Mouse (Mus musculus) liver, adult 2 months (tissue): ENCODE results near the gene Hoxb4. TPM values are rescaled to one million over a fixed set of nuclear protein-coding genes. Genes with fewer than 3 reads are reported as not detected.

ENCODE experiments used
- DNase-seq: peaks from one replicate; pipeline ENCODE4 v3.0.0-alpha.2; 2011; ENCODE audit warnings: low read depth, low spot score; ENCODE audit errors: extremely low read depth
- H3K27ac ChIP-seq: fragments of 200-500 bp; replicated peaks from 2 replicates; pipeline ENCODE4 v1.5.1; 2012; ENCODE audit warnings: low read depth, mild to moderate bottlenecking, control low read depth, inconsistent platforms, low read length; ENCODE audit not compliant: insufficient read depth
- H3K27me3 ChIP-seq: fragments of 200-500 bp; 2 replicates; pipeline ENCODE4 v1.6.1; 2012; ENCODE audit warnings: mild to moderate bottlenecking, moderate library complexity, low read length, inconsistent platforms; ENCODE audit not compliant: control insufficient read depth, insufficient read depth
- H3K36me3 ChIP-seq: fragments of 200-500 bp; 2 replicates; pipeline ENCODE4 v1.6.1; 2012; ENCODE audit warnings: low read length, inconsistent platforms; ENCODE audit not compliant: control insufficient read depth, insufficient read depth
- H3K4me1 ChIP-seq: fragments of 200-500 bp; 2 replicates; pipeline ENCODE4 v1.6.1; 2011; ENCODE audit warnings: low read length; ENCODE audit not compliant: control insufficient read depth, insufficient read depth
- H3K4me3 ChIP-seq: fragments of 200-500 bp; 2 replicates; pipeline ENCODE4 v1.5.1; 2011; ENCODE audit warnings: low read depth, mild to moderate bottlenecking, control low read depth, low read length, moderate library complexity; ENCODE audit not compliant: insufficient read depth
- H3K79me2 ChIP-seq: fragments of 200-500 bp; 2 replicates; pipeline ENCODE4 v1.6.1; 2012; ENCODE audit warnings: inconsistent platforms, mild to moderate bottlenecking, low read length, moderate library complexity; ENCODE audit not compliant: control insufficient read depth, insufficient read depth
- H3K9ac ChIP-seq: fragments of 200-500 bp; 2 replicates; pipeline ENCODE4 v1.6.1; 2012; ENCODE audit warnings: low read depth, mild to moderate bottlenecking, control low read depth, inconsistent platforms, low read length
- CTCF ChIP-seq: fragments of 200-500 bp; IDR thresholded peaks from 2 replicates; pipeline ENCODE4 v1.5.1; 2011; ENCODE audit warnings: low read depth, low read length, control low read depth
- POLR2A ChIP-seq: fragments of 200-500 bp; IDR thresholded peaks from 2 replicates; pipeline ENCODE4 v1.6.1; 2011; ENCODE audit warnings: low read length, control low read depth; ENCODE audit not compliant: insufficient read depth; ENCODE audit errors: extremely low read depth
- WGBS: fragments of 180-500 bp; shearing (Covaris S2); methylation state at CpG from one replicate; pipeline ENCODE4 v1.1.7; 2018; 5-methylcytosine and 5-hydroxymethylcytosine counted together
- polyA plus RNA-seq: library from polyadenylated mRNA; depleted of rRNA; stranded (reverse); fragments of >200 nt; gene quantifications from 2 replicates; pipeline ENCODE4 v1.2.3, GENCODE M21; 2012
- total RNA-seq: library from RNA; depleted of rRNA; stranded (reverse); fragments of >200 nt; gene quantifications from 2 replicates; pipeline ENCODE4 v1.2.3, GENCODE M21; 2014

The Hoxb4 gene
- total and polyA plus RNA-seq, 2 experiments: 0.37 to 0.91 TPM

DNA sequence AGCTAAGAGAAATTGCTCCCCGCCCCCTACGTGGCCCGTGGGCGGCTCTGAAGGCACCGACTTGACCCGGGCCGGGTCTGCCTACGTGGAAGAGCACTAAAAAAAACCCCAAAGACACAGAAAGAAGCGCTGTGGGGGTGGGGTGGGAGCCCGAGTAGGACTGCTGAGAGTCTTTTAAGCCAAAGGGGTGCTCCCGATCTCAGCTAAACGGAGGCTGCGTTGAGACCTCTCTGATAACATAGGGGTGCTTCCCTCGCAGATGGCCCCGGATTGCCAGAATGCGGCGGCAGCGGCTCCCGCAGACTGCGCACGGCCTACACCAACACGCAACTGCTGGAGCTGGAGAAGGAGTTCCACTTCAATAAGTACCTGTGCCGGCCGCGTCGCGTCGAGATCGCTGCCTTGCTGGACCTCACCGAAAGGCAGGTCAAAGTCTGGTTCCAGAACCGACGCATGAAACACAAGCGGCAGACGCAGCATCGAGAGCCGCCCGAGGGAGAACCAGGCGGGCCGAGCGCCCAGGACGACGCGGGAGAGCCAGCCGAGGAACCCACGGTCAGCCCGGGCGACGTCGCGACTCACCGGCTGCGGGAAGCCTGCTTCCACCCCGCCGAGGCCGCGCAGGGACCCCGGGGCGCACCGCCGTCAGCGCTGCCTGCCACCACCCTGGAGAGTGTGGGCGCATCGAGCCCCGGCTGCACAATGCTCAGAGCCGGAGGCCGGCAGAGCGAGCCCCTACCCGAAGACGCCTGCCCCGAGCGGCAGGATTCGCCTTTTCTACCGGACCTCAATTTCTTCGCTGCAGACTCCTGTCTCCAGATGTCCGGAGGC, 34.8 kb downstream of the Hoxb4 start:
- peaks cover 21% of the 10 kb centered on the region for H3K27me3 ChIP-seq
- DNase-seq: no peak
- WGBS: 2% methylated on average over 75 of the region's 75 CpGs

DNA sequence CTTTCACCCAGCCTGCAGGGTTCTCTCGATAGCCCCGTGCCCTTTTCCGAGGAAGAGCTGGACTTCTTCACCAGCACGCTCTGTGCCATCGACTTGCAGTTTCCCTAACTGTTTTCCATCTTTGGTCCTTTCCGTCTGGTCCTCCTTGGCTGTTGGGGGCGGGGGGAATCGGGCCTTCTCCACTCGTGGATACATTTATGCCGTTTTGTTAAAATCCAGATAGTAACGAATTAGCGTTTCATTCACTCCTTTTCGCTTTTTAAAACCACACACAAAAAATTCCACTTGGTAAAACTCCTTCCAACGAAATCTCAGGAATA, 35.4 kb downstream of the Hoxb4 start:
- 4% methylated on average over 14 of the region's 14 CpGs for WGBS
- Histone ChIP-seq H3K79me2 (no peaks in the 10 kb centered on the region), H3K4me1 (peaks cover 1% of the 10 kb centered on the region; the same call in 1 of the 2 replicates), H3K36me3 (no peaks in the 10 kb centered on the region), H3K4me3 (peak overlapping the region; percentile 73), H3K27ac (peak overlapping the region; percentile 51), H3K9ac (peak overlapping the region; percentile 82), H3K27me3 (peaks cover 16% of the 10 kb centered on the region)
- TF ChIP-seq CTCF (no peak), POLR2A (no peak)
- DNase-seq: no peak

More for the DNA sequence above, 34.8 kb downstream of the Hoxb4 start:
- Histone ChIP-seq H3K36me3 (no peaks in the 10 kb centered on the region), H3K4me1 (peaks cover 3% of the 10 kb centered on the region; the same call in 1 of the 2 replicates), H3K9ac (peak overlapping the region; percentile 82), H3K4me3 (peak overlapping the region; percentile 73), H3K79me2 (no peaks in the 10 kb centered on the region), H3K27ac (peak overlapping the region; percentile 51)
- TF ChIP-seq POLR2A (no peak), CTCF (no peak)

DNA sequence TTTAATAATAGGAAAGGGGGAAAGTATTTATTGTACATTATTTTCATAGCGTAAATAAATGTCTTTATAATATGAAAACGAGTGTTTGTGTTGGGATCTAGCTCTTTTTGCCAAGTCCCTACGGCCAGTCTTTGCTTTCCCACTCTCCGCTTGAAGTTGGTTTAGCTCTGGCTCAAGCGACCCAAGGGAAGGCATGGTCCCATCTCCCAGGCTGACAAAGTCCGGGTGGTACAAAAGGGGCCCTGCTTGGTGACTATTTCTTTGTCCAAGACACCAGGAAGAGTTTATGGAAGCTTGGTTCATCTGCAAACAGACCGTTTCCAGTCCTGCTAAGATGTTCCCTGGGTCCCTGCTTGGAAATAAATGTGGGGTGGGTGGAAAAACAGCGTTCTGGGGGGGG, 35.9 kb downstream of the Hoxb4 start:
- H3K27ac ChIP-seq: no peak overlapping the region
- 17% methylated on average over 8 of the region's 8 CpGs for WGBS
- peaks cover 15% of the 10 kb centered on the region for H3K27me3 ChIP-seq
- H3K4me1 ChIP-seq: no peaks in the 10 kb centered on the region
- H3K9ac ChIP-seq: 0 out of 2 replicates have a peak overlapping the region, but pooled peaks have one; percentile 36
- TF ChIP-seq POLR2A (no peak), CTCF (no peak)
- H3K4me3 ChIP-seq: no peak overlapping the region
- DNase-seq: no peak
- no peaks in the 10 kb centered on the region for H3K36me3 ChIP-seq
- no peaks in the 10 kb centered on the region for H3K79me2 ChIP-seq

DNA sequence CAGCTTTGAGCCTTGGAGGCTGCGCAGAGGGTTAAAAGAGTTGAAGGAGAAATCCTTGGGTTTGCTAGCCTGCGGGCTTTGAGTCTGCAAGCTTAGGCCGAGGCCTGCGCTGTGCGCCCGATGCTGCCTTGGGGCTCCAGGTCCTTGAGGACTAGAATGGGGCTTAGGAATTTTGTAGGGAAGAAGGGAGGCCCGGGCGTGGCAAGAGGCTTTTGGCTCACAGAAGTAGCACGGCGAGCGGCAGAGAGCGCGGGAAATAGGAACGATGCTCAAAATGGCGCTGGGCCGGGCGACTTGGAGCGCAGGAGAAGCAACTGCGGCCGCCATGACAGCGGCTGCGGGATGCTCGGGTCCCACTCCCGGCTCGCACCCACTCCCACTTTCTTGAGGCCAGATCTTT, 36.3 kb downstream of the Hoxb4 start:
- TF ChIP-seq CTCF (no peak), POLR2A (no peak)
- peak overlapping the region; percentile 18; the same call in 1 of the 2 replicates for H3K9ac ChIP-seq
- H3K36me3 ChIP-seq: no peaks in the 10 kb centered on the region
- no peaks in the 10 kb centered on the region for H3K79me2 ChIP-seq
- H3K4me3 ChIP-seq: peak overlapping the region; percentile 14; the same call in 1 of the 2 replicates
- no peak for DNase-seq
- no peaks in the 10 kb centered on the region for H3K4me1 ChIP-seq
- no peak overlapping the region for H3K27ac ChIP-seq
- WGBS: 7% methylated on average over 25 of the region's 25 CpGs
- peaks cover 15% of the 10 kb centered on the region for H3K27me3 ChIP-seq

DNA sequence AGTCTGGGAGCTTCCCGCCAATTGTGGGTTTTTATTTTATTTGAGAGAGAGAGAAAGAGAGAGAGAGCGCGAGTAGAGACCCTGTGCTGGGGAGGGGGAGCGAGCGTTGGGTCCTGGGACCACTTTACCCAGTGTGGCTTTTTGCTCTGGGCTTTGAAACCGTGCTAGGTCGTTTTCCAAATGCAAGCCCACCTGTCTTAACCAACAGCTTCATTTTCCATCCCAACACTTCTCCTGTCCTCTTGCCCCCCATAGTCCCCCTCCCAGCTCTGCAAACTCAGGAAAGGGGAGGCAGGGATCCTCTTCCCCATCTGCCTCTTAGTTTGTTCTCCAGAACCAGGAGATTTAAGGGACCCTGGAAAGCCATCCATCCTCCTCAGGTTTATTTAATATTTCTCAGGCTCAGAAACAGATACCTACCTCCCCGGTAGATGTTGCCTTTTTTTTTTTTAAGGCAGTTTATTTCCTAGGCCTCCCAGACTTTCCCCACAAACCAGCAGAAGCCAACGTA, 36.8 kb downstream of the Hoxb4 start:
- WGBS: 20% methylated on average over 9 of the region's 9 CpGs
- Histone ChIP-seq H3K36me3 (no peaks in the 10 kb centered on the region), H3K79me2 (no peaks in the 10 kb centered on the region), H3K4me1 (no peaks in the 10 kb centered on the region), H3K27me3 (peaks cover 15% of the 10 kb centered on the region), H3K4me3 (peak overlapping the region; percentile 14; the same call in 1 of the 2 replicates), H3K27ac (no peak overlapping the region), H3K9ac (no peak overlapping the region)
- TF ChIP-seq POLR2A: no peak
- TF ChIP-seq CTCF: no peak
- DNase-seq: no peak

DNA sequence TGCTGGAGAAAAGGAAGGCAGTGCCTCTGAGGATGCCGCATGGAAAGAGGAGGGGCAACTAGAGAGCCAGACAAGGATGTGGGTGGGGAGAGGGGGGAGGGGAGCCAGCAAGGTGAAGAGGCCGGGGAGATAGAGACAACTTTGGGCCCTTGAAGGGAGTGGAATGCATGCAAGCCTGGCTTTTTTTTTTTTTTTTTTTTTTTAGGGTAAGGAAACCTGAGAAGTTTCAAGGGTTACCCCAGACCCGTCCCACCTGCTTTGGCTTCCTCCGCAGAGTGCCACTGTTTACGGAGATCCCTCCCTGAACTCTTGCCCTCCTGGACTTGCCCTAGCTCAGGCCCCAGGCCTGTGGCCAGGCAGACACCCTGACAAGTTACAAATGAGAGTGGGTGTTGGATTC, 45.7 kb downstream of the Hoxb4 start:
- H3K36me3 ChIP-seq: no peaks in the 10 kb centered on the region
- no peak overlapping the region for H3K27ac ChIP-seq
- DNase-seq: no peak
- no peaks in the 10 kb centered on the region for H3K79me2 ChIP-seq
- no peaks in the 10 kb centered on the region for H3K4me1 ChIP-seq
- 29% methylated on average over 5 of the region's 5 CpGs for WGBS
- TF ChIP-seq POLR2A (no peak), CTCF (no peak)
- H3K27me3 ChIP-seq: peaks cover 15% of the 10 kb centered on the region
- no peak overlapping the region for H3K4me3 ChIP-seq
- H3K9ac ChIP-seq: no peak overlapping the region
